Mouse (Mus musculus): Measurements from ENCODE around the gene Arf6.

DNA sequence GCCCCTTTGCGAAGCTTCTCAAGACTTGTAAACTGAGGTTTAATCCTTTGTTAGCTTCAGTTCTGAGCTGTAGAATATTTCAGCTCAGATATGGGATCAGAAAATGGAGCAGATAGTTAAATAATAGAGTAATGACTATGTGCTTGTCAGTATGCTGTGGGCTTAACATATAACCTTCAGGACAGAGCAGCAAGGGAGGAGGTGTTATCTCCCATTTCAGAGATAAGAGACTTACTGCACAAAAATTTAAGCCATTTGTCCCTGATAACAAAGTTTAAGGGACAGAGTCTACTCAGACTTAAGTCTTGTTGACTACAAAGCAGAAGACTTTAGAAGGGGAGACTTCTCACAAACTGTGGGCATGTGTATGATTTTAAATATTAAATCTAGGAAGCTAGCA lies 10.9 kb downstream of the Arf6 start:
- TF ChIP-seq POLR2A (IDR thresholded peaks at IDR 0.05; ENCODE audit: control insufficient read depth, low read depth, low read length) = no peak
- no peak for TF ChIP-seq CTCF (IDR thresholded peaks at IDR 0.05; ENCODE audit: control insufficient read depth, insufficient read depth, insufficient replicate concordance, low read depth, low read length)
